Mouse (Mus musculus) v-Abl transformed pro-B cells (cell line): ENCODE measurements around the gene Nceh1.

Experiments
- in situ Hi-C, 2 experiments: fragments of 400-800 bp; cut with MboI; formaldehyde crosslinking; loops; one replicate each; pipeline ENCODE4 v1.15.1; 2025; ENCODE audit not compliant: unreplicated experiment in 2 of 2

Gene Nceh1

DNA sequence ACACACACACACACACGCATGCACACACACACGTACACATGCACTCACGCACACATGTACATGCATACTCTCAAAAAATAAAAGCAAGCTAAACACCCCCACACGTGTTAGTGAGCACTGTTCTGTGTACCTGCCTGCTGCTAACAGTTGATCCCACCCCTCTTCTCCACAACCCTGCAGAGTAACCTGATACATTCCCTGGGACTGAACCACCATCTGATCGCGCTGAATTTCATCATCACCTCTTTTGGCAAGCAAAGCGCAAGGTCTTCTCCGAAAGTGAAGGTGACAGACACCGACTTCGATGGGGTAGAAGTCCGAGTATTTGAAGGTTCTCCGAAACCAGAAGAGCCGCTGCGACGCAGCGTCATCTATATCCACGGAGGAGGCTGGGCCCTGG lies 39.7 kb downstream of the Nceh1 start:
- in situ Hi-C loops = no loop called here

DNA sequence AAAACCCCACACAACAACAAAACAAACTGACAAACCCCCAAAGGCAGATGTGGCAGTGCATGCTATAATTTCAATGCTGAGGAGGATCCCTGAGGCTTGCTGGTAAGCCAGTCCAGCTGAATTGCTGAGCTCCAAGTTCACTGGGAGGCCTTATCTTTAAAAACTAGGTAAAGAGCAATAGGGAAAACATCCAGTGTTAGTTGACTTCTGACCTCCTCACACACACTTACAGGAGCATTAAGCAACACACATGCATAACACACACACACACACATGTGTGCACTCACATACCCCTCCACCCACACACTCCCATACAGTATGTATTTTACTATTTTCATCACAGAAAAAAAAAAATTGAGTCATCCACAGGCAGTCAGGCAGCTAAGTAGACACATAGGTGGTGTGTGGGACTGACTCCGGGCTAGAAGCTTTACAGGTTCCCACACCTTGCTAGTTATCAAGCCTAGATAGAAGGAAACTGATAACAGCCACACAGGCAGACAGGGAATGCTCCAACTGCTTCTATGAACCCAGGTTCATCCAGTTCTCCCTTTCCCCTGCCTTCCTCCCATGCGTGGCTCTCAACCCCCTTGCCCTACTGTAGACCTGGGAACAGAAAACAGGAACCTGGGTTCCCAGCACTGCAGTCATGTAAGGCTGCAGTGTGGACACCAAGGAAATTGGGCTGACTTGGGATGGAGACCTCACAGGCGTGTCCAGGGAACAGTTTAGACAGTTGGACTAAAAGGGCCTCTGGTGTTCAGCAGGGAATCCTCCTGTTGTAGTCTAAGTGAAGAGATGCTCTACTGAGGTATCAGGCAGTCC lies 45.1 kb downstream of the Nceh1 start:
- in situ Hi-C loops = no loop called here

DNA sequence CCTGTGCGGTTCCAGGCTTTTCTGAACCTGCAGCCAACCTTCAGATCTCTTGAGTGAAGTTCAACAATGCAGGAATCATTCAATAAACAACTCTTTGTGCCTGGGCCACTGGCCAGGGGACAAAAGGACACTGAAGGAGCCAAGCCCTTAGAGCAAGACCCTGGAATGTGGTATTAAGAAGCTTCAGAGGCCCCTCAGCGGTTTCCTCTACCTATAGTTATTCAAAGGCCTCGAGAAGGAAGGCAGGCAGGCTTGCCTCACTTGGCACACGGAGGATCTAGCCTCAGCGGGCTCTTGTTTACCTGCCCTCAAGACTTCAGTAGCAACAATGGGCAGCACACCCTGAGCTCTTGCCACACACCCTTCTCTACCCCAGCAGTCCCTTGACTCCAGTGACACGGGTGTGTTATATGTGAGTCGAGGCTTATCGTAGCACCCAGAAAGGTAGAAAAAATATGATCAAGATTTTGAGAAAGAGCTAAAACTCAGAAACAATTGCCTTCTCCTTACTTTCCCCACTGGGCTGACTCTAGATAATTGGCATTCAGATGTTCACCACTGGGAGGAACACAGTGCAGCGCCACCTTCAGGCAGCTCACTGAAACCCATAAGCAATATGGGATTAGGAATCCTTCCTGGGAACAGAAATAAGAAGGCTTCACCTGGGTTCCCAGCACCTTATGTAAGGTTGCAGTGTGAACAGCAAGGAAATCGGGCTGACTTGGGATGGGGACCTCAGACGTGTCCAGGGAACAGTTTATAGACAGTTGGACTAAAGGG lies 46.0 kb downstream of the Nceh1 start:
- in situ Hi-C loops = no loop called here

DNA sequence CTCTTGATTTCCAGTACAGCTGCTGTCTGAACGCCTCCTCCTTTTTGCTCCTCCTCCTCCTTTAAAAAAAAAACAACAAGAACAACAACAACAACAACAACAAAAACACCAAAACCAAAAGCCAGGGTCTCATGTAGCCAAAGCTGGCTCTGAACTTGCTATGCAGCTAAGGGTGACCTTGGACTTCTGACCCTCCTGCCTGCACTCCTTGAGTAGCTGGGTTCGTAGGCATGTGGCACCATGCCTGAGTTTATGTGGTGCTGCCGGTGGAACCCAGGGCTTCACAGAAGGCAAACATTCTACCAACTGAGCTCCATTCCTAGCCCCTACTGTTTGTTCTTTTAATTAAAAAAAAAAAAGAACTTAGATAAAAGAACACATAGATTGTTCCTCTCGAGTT lies 50.6 kb downstream of the Nceh1 start:
- in situ Hi-C loops = loop anchor here in 1 of 2 experiments (5.0 kb wide), 1 partner anchor 116 kb away; no protein-coding TSS in a partner anchor

DNA sequence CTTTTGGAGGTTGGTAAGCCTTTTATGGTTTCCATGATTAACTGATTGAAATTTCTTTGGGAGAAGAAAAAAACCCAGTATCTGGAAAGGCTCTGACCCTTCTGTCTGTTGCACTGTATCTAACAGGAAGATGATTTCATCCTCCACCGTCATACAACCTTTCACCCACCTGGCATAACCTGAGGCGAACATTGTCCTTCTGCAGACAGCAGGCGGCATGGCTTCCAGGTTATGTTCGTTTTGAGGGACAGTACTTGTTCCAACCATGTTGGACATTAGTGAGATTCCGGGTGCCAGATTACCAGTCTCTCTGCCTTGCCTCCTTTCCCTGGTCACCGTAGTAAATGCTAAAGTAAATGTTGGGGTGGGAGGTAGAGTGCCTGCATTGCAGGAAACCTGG lies 51.1 kb downstream of the Nceh1 start:
- in situ Hi-C loops = loop anchor here in 1 of 2 experiments (5.0 kb wide), 1 partner anchor 117 kb away; no protein-coding TSS in a partner anchor

DNA sequence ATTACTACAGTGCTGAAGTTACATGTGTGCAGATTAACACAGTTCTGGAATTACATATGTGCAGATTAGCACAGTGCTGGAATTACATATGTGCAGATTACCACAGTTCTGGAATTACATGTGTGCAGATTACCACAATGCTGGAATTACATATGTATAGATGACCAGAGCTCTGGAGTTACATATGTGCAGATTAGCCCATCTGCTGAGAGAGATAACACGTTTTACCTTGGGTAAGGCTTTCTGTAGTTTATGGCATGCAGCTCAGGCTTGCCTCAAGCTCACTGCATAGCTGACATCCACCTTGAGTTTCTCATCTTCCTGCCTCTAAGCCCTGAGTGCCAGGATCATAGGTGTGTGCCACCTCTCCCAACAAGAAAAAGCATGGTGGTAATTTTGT lies 52.2 kb downstream of the Nceh1 start:
- in situ Hi-C loops = loop anchor here (5.0 kb wide), 3 partner anchors 53 to 168 kb away; partner anchors contain the start of gene Nceh1 (in 2 of the 2)

DNA sequence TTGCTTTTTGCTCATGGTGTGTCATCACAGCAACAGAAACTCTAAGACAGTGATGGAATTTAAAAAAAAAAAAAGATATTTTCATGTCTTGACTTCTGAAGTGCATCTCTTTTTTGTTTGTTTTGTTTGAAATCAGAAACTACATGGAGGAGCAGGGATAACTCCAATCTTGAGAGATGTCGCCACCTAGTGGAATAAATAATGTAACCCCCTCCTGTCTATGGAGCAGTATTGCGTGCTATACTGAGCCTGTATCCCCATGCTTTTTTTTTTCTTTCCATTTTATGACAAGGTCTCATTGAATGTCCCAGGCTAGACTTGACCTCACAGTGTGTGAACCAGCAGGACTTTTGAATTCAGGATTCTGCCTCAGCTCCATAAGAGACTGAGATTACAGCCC lies 54.5 kb downstream of the Nceh1 start:
- in situ Hi-C loops = loop anchor here (5.0 kb wide), 3 partner anchors 55 to 170 kb away; partner anchors contain the start of gene Nceh1 (in 2 of the 2)

DNA sequence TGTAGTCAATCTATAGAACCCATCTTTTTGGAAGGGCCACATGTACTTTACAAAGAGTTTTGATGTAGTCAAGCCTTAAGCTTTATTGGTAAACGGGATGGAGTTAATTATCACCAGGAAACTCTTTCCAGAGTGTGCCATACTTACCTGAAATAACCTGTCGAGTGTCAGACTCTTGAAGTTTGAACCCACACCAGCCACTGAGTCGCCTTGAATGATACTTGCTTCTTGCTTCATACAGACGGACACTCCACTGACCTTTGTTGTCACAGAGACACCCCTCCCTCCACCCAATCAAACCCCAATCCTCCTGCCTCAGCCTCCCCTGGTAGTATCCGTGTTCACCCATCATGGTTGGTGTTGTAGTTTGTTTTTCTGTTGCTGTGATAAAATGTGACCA lies 55.8 kb downstream of the Nceh1 start:
- in situ Hi-C loops = loop anchor here (5.0 kb wide), 3 partner anchors 56 to 171 kb away; partner anchors contain the start of gene Nceh1 (in 2 of the 2)

DNA sequence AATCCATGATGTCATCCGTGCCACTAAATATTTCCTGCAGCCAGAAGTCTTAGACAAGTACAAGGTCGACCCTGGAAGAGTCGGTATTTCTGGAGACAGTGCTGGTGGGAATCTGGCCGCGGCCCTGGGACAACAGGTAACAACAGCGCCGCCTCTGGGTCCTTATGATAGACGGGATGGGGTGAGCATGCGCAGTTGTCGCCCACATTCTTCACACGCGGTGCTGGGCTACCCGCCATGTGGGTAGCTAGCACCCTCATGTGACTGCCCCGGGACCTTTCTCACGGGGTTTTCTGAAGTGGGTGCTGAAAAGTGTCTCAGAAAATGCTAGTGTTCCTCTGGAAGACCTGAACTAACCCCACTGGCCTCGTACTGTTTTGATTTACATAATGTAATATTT lies 56.8 kb downstream of the Nceh1 start:
- in situ Hi-C loops = loop anchor here (5.0 kb wide), 3 partner anchors 57 to 172 kb away; partner anchors contain the start of gene Nceh1 (in 2 of the 2)

DNA sequence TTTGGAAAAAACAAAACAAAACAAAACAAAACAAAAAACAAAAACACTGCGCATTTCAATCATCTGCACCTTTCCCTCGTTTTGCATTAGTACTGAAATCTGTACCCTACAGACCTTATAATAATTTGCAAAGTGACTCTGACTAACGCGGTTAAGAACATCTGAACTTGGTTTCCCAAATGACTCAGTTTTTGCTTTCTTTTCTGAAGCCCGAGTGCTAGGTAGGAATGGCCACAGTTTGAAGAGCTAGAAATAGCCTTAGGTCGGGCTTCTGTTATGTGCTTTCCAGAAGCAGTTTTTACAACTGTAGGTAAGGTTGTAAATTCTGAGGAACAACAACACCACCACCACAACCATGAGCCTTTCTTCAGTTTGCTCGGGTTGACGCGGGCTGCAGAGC lies 59.1 kb downstream of the Nceh1 start:
- in situ Hi-C loops = loop anchor here in 1 of 2 experiments (5.0 to 10.0 kb wide), 2 partner anchors 180 to 223 kb away; no protein-coding TSS in a partner anchor

DNA sequence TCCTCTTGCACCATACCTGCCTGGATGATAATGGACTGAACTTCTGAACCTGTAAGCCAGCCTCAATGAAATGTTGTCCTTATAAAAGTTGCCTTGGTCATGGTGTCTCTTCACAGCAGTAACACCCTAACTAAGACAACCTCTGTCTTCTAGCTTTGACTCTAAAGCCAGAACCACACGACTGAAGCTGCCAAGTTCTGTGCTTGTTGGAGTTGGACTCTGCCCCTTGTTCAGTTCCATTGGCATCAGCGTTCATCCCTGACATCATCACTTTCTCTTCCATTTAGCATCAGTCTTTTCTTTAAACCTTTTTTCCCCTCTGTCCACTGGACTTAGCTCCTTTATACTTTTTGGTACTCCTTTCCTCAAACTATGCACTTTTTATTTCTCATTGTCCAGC lies 63.4 kb downstream of the Nceh1 start:
- in situ Hi-C loops = loop anchor here (5.0 to 10.0 kb wide), 2 partner anchors 216 to 219 kb away; no protein-coding TSS in a partner anchor

DNA sequence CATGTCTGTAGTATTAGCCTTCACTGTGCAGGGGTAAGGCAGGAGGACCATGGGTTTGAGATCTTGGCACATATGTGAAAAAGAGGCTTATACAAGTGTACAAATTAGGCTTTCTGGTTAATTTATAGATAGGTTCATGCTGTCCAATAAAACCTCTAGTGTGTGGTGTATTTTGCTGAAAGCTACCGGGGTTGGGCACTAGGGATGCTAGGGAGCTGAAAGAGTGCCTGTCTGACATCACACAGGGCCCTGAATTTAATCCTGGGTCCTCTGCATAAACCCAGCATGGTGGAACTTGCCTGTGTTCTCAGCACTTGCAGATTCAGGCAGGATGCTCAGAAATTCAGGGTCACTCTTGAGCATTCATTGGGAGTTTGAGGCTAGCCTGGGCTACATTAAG lies 65.0 kb downstream of the Nceh1 start:
- in situ Hi-C loops = loop anchor here (5.0 to 10.0 kb wide), 2 partner anchors 215 to 217 kb away; no protein-coding TSS in a partner anchor

DNA sequence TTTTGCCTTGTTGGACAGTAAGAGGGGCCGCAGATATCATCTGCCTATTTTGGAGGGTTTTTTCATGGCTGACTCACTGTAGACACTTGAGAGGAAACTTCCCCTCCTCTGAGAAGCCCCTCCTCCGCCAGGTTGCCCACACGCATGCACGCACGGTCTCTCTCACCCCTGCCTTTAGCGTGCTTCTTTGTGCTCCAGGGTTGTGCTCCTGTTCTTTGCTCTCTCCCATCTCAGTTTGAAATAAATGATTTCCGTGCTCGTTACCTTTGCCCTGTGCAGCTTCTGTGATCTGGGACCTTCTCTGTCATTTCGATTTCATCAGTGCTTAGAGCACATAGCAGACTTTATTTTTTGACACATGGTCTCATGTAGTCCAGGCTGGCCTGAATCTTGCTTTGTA lies 66.3 kb downstream of the Nceh1 start:
- in situ Hi-C loops = loop anchor here (5.0 to 10.0 kb wide), 2 partner anchors 213 to 216 kb away; no protein-coding TSS in a partner anchor

DNA sequence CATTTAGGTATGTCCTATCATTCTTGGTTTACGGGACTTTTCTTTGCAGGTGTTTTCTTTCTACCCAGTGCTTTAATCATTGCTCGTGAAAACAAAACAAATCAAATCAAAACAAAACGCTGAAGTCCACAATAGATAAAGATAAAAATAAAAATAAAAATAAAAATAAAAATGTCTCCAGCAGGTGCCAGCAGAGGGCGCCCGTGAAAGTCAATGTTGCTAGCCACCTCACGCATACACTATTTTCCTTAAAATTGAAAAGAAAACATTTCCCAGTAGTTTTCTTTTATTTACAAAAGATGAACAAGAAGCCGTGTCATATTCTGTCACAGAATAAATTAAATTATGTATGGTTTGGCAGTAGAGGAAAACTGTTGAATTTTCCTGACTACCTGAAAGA lies 68.2 kb downstream of the Nceh1 start:
- in situ Hi-C loops = loop anchor here in 1 of 2 experiments (5.0 to 25.0 kb wide), 2 partner anchors 91 to 1561 kb away; partner anchors contain the start of gene Rpl22l1

DNA sequence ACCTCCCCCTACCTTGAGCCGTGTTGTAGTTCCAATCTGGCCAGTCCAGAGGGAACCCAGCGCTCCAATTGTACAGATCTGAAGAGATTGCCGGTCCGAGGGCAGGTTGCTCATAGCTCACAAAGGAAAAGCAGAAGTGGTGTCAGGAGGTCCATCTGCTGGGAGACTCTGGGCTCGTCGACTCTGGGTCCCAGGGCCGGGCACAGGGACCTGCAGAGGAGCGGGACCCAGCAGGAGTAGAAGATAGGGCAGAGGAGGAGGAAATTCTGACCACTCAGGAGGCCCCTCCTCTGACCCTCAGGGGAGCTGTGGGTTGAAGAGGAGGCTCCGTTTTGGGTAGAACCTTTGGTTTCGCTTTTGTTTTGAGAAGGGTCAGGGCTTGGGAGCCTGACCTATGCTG lies 75.7 kb downstream of the Nceh1 start:
- in situ Hi-C loops = loop anchor here (5.0 to 25.0 kb wide), 2 partner anchors 79 to 1554 kb away; partner anchors contain the start of gene Rpl22l1 (in 1 of the 2)

DNA sequence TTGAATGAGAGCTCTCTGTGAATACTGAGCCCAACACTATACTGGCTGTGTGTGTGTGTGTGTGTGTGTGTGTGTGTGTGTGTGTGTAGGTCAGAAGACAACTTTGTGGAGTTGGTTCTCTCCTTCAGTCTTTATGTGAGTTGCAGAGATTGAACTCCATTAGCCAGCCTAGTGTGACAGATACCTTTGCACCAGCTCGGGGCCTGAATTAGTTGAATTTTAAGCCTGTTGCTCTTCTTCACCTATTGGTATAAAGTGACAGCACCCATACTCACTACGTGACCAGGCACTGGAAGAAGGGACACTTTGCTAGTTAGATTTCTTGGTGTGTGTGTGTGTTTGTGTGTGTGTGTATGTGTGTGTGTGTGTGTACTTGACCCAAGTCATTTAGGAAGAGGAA lies 77.6 kb downstream of the Nceh1 start:
- in situ Hi-C loops = loop anchor here in 1 of 2 experiments (25.0 kb wide), 1 partner anchor 1552 kb away; the partner anchor contains the start of gene Rpl22l1

DNA sequence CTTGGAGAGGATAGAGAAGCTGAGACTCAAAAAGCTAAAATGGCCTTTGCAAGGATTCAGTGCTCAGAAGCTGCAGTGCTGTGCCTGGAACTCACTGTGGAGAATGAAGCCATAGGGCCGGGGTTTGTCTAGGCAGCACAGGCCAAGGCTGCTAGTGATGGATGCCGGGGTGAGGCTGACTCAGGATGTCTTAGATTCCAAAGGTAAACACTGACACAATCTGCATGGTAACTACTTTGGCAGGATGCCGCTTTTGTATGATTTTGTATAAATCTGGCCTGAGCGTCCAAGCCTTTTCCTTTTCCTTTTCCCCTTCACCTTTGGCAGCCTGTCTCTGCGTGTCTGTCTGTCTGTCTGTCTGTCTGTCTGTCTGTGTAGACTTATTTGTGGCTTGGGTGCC lies 84.6 kb downstream of the Nceh1 start:
- in situ Hi-C loops = loop anchor here in 1 of 2 experiments (25.0 kb wide), 1 partner anchor 1545 kb away; the partner anchor contains the start of gene Rpl22l1

DNA sequence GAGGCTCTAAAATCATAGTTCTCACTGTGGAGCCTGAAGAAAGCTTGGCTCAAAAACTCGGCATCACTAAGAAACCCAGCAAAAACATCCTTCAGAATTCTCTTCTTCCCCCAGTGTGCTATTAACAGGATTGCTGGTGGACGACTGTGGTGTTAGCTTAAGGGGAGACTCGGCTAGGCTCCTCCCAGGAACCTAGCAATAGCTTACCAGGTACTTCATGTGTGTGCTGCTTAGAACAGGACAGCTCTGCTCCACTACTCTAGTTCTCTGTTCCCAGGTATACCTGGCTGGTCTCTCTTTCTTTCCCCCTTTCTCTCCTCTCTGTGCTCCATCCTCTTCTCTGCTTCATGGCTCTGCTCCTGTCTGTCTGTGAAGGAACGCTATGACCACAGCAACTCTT lies 85.1 kb downstream of the Nceh1 start:
- in situ Hi-C loops = loop anchor here in 1 of 2 experiments (25.0 kb wide), 1 partner anchor 1544 kb away; the partner anchor contains the start of gene Rpl22l1

DNA sequence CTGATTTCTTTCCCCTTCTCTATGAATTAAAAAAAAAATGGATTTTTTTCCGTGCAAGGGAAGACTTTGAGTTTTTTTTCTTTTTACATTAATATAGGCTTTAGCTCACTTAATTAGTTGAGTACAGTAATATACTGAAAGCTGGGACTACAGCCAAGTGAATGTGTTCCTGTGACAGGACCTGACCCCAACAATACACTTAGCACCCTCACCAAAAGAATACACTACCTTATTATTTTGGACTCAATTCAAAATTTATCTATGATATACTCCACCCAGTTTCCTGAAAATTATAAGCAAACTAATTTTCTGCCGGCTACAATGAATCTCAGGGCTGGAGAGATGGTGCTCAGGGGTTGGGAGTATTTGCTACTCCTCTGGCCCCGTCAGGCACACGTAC lies 86.4 kb downstream of the Nceh1 start:
- in situ Hi-C loops = loop anchor here in 1 of 2 experiments (25.0 kb wide), 1 partner anchor 1543 kb away; the partner anchor contains the start of gene Rpl22l1
